Mouse (Mus musculus) urinary bladder, postnatal 10 days (tissue): ENCODE data around the gene Birc7.

Source experiments
- DNase-seq: peaks from one replicate; pipeline ENCODE4 v3.0.0; 2022; ENCODE audit warnings: low spot score

The Birc7 gene

GRCm38 (mm10) chr2:180928723-180929122 lies at the start of gene Birc7:
Gene Birc7 (plus strand): TSS chr2:180929023.
- DNase-seq: no peak

DNA sequence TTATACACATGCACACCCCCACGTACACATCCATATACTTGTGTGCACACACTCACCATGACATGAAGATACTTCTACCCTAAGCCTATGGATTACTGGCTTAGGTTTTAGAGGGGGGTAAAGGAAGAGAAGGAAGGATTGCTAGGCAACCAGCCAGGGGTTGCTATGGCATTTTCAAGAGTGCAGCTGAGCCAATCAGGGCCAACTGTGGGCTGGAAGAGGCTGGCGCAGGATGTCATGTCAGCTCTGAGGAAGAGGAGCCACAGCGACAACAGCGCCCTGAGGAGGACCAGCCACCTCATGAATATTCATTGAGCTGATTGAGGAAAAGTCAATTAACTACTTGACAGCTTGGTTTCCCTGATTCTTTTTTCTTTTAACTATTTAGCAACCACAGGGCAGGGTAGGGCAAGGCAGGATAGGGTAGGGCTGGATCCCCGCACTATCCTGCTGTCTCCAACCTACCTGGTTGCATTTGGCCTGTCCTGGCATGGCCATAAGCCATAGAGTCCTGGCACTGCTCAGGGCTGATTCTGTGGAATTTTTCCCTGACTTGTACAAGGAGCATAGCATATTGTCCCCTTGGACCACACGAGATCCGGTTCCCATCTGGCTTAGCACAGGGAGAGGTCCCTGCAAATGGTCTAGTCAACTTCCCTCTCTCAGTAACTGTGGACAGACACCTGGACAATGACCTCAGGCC lies 49.3 kb upstream of the Birc7 start:
- DNase-seq: no peak

DNA sequence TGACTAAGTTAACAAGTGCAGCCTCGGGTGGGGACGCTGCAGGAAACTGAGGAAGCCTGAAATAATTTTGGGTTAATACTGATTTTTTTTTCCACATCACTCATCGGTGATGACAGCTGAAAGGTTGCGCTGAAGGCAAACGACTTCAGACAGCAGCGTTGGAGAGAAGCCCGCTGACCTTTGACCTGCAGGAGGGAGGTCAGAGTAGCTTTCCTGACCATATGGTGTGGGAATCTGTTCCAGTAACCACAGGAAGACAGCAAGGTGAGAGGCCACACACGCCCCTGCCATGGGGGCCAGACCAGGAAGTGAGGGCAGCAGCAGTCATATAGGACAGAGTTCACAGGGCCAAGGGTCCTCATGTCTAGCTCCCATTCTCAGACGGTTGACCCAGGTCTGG lies 47.5 kb upstream of the Birc7 start:
- no peak for DNase-seq

- no peak for DNase-seq
Observed at GRCm38 (mm10) chr2:180885270-180885669, 43.6 kb upstream of the Birc7 start.

DNA sequence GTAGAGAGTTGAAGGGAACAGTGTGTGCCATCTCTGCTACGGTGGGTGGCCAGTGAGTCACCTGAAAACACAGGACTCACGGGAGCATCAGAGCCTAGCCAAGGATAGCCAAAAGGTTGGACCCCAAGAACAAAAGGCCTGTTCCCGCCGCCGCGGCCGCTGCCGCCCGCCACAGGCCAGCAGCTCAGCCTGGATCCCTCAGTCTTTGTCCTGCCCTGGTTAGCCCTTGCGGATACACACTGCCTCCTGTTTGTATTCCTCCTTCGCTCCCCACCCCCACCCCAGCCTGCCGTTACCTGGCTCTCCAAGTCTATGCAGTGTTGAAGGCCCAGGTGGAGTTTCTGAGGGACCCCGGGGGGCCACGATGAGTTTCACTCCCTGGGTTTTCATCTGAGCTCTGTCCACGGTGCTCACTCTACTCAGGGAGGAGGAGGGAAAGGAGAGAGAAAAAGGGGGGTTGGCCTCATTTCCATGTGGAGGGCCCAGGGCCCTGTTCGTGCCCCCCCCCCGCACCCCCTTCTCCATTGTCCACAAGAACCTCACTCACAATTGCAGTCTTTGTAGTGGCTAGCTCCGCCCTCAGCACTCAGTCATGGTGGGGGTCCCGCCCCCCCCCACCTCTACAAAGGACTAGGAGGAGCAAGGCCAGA lies 39.4 kb upstream of the Birc7 start:
- DNase-seq: no peak

DNA sequence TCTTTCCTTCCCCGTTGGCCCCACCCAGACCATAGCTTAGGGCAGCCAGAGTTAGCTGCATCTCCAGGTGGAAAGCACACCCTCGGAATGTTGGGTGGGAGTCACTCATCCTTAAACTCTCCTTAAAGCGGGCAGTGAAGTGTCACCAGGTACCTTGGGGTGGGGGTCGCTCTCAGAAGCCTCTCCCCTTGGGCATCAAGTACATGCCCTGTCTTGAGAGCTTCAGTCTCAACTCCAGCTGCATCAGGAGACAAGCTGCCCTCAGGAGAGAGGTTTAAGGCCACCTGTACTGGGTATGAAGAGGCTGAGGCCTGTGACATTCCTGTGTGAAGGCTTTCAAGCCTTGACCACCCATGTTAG lies 38.9 kb upstream of the Birc7 start:
- no peak for DNase-seq

DNA sequence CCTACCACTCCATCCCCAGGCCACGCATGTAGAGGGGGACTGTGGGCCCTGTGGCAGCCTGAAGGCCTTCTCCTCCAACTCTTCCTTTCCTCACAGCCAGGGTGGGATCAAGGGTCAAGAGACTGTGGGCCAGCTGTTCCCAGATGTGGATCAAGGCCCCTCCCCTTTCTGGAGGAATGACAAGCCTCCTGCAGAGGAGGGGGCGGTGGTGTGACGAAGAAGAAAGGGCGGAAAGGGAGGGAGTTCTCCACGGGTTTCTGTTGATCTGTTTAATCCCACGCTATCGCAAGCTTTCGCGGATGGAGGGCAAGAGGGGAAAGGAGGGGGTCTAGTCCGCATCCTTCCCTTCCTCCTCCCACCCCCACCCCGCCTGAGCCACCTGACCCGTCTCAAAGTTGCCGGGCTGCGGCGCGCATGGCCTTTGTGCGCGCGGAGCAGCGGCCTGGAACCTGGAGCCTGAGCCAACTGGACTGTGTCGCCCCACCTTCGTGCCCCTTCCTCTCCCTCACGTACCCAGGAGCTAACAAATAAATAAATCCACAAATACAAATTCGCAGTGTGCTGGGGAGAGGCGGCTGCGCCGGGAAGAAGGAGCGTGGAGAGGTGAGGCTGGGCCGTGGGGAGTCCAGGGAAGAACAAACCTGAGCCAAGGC lies 38.3 kb upstream of the Birc7 start:
- DNase-seq: no peak

DNA sequence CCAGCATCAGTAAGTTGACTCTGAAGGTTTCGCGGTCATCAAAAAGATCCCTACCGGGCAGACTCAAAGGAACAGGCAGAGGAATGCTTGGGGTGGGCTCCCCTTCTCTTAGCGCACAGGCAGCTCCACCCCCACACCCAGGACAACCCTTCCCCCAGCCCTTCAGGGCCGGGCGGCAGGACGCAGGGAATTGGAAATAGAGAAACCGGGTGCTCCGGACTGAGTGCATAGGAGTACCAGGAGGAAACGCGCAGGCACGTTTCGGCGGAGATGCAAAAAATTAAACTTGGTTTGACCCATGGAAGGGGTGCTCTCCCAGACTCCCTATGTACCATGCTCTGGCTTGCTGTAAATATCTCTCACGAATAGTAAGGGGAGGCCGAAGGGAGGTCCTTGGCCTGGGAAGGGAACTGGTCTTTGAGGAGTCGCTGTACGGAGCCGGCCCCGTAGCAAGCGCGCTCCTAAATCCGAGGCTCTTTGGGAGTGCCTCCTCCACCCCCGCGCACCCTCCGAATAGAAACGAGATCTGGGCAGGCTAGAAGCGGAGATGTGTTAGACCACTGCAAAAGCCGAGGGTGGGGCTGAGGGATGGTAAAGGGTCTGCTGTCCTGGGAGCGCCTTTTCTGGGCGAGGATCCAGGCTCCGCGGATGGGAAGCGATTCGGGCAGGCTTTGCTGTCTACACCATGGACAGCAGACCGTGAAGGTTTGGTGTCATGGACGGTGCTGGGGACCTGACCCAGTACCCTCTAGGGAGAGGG lies 37.6 kb upstream of the Birc7 start:
- DNase-seq: no peak

DNA sequence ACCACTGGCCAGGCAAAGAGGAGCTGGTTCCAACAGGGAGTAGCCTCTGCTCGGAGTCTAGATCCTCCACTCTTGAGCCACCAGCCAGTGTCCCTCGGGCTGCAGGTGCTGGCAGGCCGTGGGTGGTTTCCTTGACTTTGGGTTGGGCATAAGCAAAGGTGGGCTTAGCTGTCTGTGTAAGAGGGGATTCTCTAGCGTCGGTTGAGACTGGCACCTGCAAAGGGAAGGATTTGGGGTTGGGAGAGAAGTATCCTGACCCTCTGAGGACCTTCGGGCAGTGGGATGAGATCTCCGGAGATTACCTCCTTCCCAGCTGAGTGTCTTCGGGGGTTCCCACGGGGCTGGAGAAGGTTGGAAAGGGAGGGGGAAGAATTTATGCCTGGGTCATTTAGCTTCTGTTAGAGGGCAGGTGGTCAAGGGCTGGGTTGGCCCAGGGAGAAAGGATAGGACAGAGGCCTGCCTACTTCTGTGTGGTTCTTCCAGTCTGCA lies 36.9 kb upstream of the Birc7 start:
- no peak for DNase-seq

GRCm38 (mm10) chr2:180892841-180893521 lies 35.8 kb upstream of the Birc7 start:
- no peak for DNase-seq

GRCm38 (mm10) chr2:180893537-180894028 lies 35.2 kb upstream of the Birc7 start:
- DNase-seq: no peak

GRCm38 (mm10) chr2:180894029-180894623 lies 34.7 kb upstream of the Birc7 start:
- no peak for DNase-seq

DNA sequence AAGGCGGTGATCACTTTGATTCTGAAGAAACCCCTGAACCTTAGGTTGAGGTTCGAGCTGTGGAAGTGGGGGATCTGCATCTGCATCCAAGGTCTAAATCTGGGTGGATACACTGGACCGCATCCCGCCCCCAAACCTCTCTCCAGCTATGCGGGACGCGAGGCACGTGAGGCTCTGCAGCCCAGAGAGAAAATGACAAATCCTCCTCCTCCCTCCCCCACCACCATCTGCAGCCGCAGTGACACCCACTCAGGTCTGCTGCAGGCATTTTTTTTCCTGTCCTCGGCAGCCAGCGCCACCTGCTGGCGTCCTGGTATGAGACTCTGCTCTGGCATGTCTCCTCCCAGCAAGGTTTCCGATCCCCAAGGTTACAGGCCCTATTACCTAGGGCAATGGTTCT lies 34.1 kb upstream of the Birc7 start:
- no peak for DNase-seq

DNA sequence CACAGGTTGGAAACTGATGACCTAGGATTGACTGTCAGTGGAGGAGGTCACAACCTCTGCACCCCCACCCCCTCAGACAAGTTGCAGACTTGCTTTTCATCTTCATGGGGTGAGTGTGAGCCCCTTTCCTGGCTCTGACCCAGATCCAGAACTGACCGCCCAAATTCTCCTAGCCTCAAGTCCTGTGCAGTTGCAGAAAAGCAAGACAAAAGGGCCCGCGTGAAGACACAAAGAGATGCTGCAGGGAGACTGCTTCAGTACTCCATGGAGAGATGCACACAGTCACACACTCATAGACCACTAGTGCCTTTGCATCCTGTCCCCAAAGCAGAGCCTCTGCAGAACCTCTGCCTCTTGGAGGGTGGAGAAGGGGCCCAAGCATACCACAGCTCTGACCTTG lies 33.5 kb upstream of the Birc7 start:
- DNase-seq: no peak

DNA sequence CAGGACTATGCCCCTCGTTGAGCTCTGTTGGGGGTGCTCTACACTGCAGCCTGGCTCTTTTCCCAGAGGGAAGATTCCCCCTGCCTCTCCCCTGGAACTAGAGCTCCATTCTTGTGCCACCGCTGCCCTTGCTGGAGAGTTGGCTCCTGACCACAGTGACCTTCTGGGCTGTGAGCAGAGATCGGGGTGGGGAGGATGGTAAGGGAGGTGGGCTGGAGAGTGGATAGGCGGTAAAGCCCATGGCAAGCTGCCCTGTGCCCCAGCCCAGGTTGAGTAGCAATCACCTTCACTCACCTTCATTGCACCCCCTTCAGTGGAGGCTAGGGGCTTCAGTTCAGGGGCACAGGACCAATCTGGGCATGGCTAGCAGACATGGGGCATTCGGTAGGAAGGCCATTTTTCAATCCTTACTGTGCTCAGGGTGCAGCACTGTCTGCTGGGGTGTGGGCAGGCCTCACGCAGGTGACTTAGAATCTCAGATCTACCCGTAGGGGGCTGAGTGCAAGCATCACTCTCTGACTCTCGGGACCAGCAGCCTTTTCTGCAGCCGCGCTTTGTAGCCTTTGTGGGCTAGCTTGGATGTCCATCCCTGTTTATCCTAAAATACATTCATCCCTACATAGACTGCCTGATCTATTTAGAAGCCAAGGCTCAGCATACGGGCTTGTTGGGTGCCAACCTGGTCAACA lies 32.8 kb upstream of the Birc7 start:
- no peak for DNase-seq

DNA sequence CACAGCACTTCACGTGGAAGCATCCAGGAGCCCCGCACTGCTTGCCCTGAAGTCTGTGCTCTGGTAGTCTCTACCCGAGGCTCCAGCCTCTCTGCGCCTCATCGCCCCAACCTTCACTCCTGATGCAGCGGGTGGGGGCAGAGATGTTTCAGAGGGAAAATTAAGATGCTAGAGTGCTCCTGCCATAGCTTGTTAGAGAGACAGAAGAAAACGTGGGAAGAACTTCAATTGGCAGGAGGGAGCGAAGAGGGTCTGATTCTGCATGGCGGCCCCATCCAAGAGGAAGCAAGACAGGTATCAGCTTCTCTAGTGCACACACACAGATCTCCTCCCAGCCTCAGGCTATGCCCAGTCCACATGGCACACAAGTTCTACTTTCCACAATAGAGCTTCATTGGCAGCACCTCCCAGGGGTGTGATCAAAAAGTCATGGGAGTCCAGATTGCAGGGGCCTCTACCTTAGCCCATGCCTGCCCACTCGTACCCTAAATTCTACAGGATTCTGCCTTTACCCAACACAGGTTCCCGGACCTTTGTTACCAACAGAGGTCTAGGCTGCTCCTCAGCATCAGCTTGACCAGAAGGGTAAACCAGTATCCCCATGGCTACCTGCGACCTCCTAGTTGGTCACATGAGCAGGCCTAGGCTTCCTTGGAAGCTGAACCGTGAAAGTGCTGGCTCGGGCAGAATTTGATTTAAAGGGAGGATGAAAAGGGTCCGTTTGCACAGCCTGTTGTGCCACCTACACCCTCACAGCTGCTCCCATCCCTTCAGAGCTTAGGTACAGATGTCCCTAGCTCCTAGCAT lies 31.8 kb upstream of the Birc7 start:
- no peak for DNase-seq

DNA sequence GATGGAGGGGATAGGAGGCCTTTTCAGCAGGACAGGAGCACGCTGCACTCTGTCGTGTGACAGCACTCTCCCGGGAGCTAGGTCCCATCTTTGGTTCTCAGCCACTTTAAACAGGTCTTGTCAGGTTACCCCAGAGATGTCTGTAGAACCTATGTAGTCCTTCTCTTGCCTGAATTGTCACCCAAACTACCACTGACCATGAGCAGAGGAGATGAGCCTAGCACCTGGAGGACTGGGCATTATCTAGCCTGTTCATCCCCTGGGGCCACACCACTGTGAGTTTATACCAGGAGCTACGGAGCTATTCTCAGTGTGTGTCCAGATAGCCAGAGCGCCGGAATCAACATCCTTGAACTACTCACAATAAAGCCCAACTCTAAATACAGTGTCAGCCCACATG lies 31.0 kb upstream of the Birc7 start:
- DNase-seq: no peak

- DNase-seq: no peak
Observed at GRCm38 (mm10) chr2:180902086-180902485, 26.7 kb upstream of the Birc7 start.

DNA sequence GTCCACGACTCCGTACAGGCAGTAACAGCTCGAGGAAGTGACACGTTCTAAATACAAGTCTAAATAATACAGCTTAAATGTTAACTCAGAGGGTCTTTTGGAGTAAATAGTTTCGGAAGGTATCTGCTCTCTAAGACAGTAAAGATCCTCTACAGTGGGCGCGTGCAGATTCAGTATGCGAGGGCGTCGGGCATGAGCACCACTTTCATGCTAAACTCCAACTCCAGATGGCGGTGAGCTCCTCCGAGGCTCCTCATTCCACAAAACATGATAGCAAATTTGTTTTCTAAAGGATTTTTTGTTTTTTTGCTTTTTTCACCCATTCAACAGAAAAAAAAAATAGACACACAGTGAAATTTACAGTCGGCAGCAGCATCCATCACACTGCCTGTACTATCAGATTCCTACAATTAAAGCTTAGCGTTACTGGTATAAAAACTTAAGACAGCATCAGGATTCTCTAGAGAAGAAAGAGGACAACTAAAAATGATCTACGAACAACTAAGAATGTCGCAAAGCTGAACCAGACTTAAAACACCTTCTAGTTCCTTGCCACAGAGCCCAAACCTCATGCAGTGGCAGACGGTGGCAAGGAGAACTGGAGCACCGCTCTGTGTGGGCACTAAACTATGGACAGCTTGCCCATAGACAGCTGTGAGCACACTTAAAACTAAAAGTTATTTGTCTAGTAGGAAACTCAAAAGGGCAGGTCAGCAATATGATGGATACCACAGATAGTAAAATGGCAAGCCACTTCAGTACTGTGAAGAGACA lies 24.2 kb upstream of the Birc7 start:
- no peak for DNase-seq
